Mouse (Mus musculus) small intestine, adult 2 months (tissue): ENCODE data around the gene Ptprn2.

Experiments used
- CTCF ChIP-seq: fragments of 200-500 bp; IDR thresholded peaks from 2 replicates; pipeline ENCODE4 v1.5.1; 2012; ENCODE audit warnings: low read depth, mild to moderate bottlenecking, control low read depth, inconsistent platforms, low read length, moderate library complexity, mixed read lengths; ENCODE audit not compliant: insufficient replicate concordance, insufficient read length; ENCODE audit errors: extremely low read depth
- POLR2A ChIP-seq: fragments of 200-500 bp; IDR thresholded peaks from 2 replicates; pipeline ENCODE4 v1.6.1; 2012; ENCODE audit warnings: low read depth, mild to moderate bottlenecking, control low read depth, inconsistent platforms, low read length, moderate library complexity

- TF ChIP-seq CTCF: no peak
- no peak for TF ChIP-seq POLR2A
Observed at GRCm38 (mm10) chr12:116474676-116475075, 10.8 kb upstream of the Ptprn2 start.
